8 mouse cellular contexts compared by ENCODE assay signal in the genomic region with DNA sequence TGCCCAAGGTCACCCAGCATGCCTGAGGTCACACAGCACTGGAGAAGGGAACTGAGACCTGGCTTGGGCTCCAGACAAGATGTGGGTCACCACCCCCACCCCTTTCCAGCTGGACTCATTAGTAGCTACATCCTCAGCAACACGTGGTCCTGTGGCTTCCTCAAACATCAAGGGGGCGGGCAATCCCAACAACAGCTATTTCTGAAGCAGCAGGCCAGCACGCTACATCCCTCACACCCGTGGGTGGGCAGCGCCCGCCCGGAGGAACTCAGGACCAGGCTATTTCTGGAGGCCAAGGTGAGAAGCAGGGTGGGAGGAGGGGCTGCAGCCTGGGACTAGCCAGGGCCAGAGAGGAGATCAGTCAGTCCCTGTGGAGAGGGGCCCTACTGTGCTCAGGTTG. TPM values are rescaled to one million over a fixed set of nuclear protein-coding genes. Genes with fewer than 3 reads are reported as not detected.
A peak's percentile ranks its signal among the peaks of the same experiment; 100 is the strongest.
DNase-seq lines count a peak whose midpoint lies in the region; ATAC-seq and TF ChIP-seq lines count a peak whose summit lies in the region.

No protein-coding gene starts in this region.

- 52% methylated on average over 7 of the region's 7 CpGs for WGBS in forebrain, embryonic 13.5 days
- whole genome bisulfite sequencing in hindbrain, postnatal 0 days = 59% methylated on average over 7 of the region's 7 CpGs
- 65% methylated on average over 7 of the region's 7 CpGs for WGBS in neural tube, embryonic 14.5 days

- peaks cover 30% of the 10 kb centered on the region for H3K36me3 ChIP-seq in forebrain, embryonic 13.5 days (ENCODE audit: poor library complexity, severe bottlenecking)
- H3K36me3 ChIP-seq in hindbrain, postnatal 0 days (ENCODE audit: insufficient read depth, low read length) = no peaks in the 10 kb centered on the region
- no peaks in the 10 kb centered on the region for H3K36me3 ChIP-seq in neural tube, embryonic 14.5 days (ENCODE audit: control insufficient read depth, insufficient read depth, low read length)

- peak overlapping the region; percentile 63 for H3K9ac ChIP-seq in forebrain, embryonic 13.5 days
- no peak overlapping the region for H3K9ac ChIP-seq in hindbrain, postnatal 0 days (replicated peaks; ENCODE audit: low read length)
- peak overlapping the region; percentile 42; the same call in 1 of the 2 replicates for H3K9ac ChIP-seq in neural tube, embryonic 14.5 days (replicated peaks; ENCODE audit: low read depth, low read length)

- peak overlapping the region; percentile 99 for H3K27ac ChIP-seq in forebrain, embryonic 13.5 days
- no peak overlapping the region for H3K27ac ChIP-seq in hindbrain, postnatal 0 days
- H3K27ac ChIP-seq in neural tube, embryonic 14.5 days (ENCODE audit: low read depth, low read length) = peak overlapping the region; percentile 84; the same call in 1 of the 2 replicates

- ATAC-seq in forebrain, embryonic 13.5 days = no peak
- ATAC-seq in hindbrain, postnatal 0 days = no peak
- no peak for ATAC-seq in neural tube, embryonic 14.5 days (ENCODE audit: low read depth)

- DNase-seq in layer of hippocampus, adult 9-11 months = peak; percentile 83
- DNase-seq in layer of hippocampus, postnatal 36 days = no peak
- DNase-seq in hindbrain, postnatal 0 days (ENCODE audit: low spot score) = no peak
- DNase-seq in cerebellum, adult 11 months = no peak
- no peak for DNase-seq in testis, postnatal 14 days (ENCODE audit: low spot score)
- no peak for DNase-seq in thymus, postnatal 14 days

- H3K9me3 ChIP-seq in forebrain, embryonic 13.5 days (replicated peaks) = no peaks in the 10 kb centered on the region
- no peaks in the 10 kb centered on the region for H3K9me3 ChIP-seq in hindbrain, postnatal 0 days (ENCODE audit: low read length)
- no peaks in the 10 kb centered on the region for H3K9me3 ChIP-seq in neural tube, embryonic 14.5 days (ENCODE audit: control insufficient read depth, low read length)

- no peak for TF ChIP-seq CTCF in hindbrain, postnatal 0 days (IDR thresholded peaks at IDR 0.05; ENCODE audit: low read depth)

- peaks cover 97% of the 10 kb centered on the region for H3K4me1 ChIP-seq in forebrain, embryonic 13.5 days
- H3K4me1 ChIP-seq in hindbrain, postnatal 0 days (ENCODE audit: insufficient read depth, low read length) = peaks cover 42% of the 10 kb centered on the region
- H3K4me1 ChIP-seq in neural tube, embryonic 14.5 days (ENCODE audit: control insufficient read depth, insufficient read depth, low read length) = peaks cover 69% of the 10 kb centered on the region

- H3K27me3 ChIP-seq in forebrain, embryonic 13.5 days = no peaks in the 10 kb centered on the region
- no peaks in the 10 kb centered on the region for H3K27me3 ChIP-seq in hindbrain, postnatal 0 days (ENCODE audit: insufficient read depth, low read length)
- no peaks in the 10 kb centered on the region for H3K27me3 ChIP-seq in neural tube, embryonic 14.5 days (ENCODE audit: control insufficient read depth, insufficient read depth, low read length)

- H3K4me3 ChIP-seq in forebrain, embryonic 13.5 days = peak overlapping the region; percentile 31; the same call in 1 of the 2 replicates
- H3K4me3 ChIP-seq in hindbrain, postnatal 0 days (ENCODE audit: low read length) = no peak overlapping the region
- no peak overlapping the region for H3K4me3 ChIP-seq in neural tube, embryonic 14.5 days (ENCODE audit: low read depth, low read length)

- H3K4me2 ChIP-seq in forebrain, embryonic 13.5 days = peak overlapping the region; percentile 99
- H3K4me2 ChIP-seq in hindbrain, postnatal 0 days (ENCODE audit: low read depth, low read length) = 0 out of 2 replicates have a peak overlapping the region, but pooled peaks have one; percentile 54
- no peak overlapping the region for H3K4me2 ChIP-seq in neural tube, embryonic 14.5 days (ENCODE audit: low read depth, low read length)

RNA-seq across cellular contexts. Expression of a gene that starts 7.4 kb away (rescaled TPM):
- 100 to 1,000 TPM; 657 to 686 TPM for total RNA-seq in layer of hippocampus, postnatal 36 days (2021)
- 276 and 292 TPM in 2 replicates for polyA plus RNA-seq in forebrain, embryonic 13.5 days (2015; fragmentation: Nextera tagmentation; extraction: Ambion mirVana)
- 869 and 913 TPM in 2 replicates for total RNA-seq in hindbrain, postnatal 0 days (2014; rRNA removed)
- polyA plus RNA-seq in hindbrain, postnatal 0 days (2015; fragmentation: Nextera tagmentation; extraction: Ambion mirVana) = 196 and 198 TPM in 2 replicates
- 255 and 266 TPM in 2 replicates for polyA plus RNA-seq in neural tube, embryonic 14.5 days (2014; fragmentation: Nextera tagmentation; extraction: Ambion mirVana)

RNA-seq across cellular contexts. Expression of a gene that starts 43.4 kb away (rescaled TPM):
- not detected for total RNA-seq in layer of hippocampus, postnatal 36 days (2021)
- polyA plus RNA-seq in forebrain, embryonic 13.5 days (2015; fragmentation: Nextera tagmentation; extraction: Ambion mirVana) = 0.14 TPM in 1 of 2 replicates, not detected in the other
- not detected in 2 replicates for total RNA-seq in hindbrain, postnatal 0 days (2014; rRNA removed)
- polyA plus RNA-seq in hindbrain, postnatal 0 days (2015; fragmentation: Nextera tagmentation; extraction: Ambion mirVana) = not detected in 2 replicates
- polyA plus RNA-seq in neural tube, embryonic 14.5 days (2014; fragmentation: Nextera tagmentation; extraction: Ambion mirVana) = not detected in 2 replicates
